Mouse (Mus musculus) left cerebral cortex, postnatal 10 days (tissue): ENCODE data around the gene Prr7. TPM values are rescaled to one million over a fixed set of nuclear protein-coding genes. Genes with fewer than 3 reads are reported as not detected.

Experiments used
- DNase-seq, 2 experiments: peaks; one replicate each; pipeline ENCODE4 v3.0.0; 2021 to 2022; ENCODE audit warnings: low spot score in 2 of 2, mixed read lengths in 1 of 2; ENCODE audit errors: extremely low spot score in 1 of 2
- intact Hi-C: fragments of 180-260 bp; cut with DNase I; formaldehyde crosslinking; loops from one replicate; pipeline ENCODE4 v1.15.1; 2025
- microRNA-seq: library from miRNA; unstranded; fragments of <30 nt; microRNA quantifications from one replicate; pipeline ENCODE4 v1.2.0, GENCODE M21; 2022
- total RNA-seq, 2 experiments: library from RNA; stranded (reverse); gene quantifications; 2 replicates each; pipeline ENCODE4 v1.2.3; 2021

Gene Prr7
- total RNA-seq, 2 experiments from 2014 or later, result 91.9 to 103 TPM

DNA sequence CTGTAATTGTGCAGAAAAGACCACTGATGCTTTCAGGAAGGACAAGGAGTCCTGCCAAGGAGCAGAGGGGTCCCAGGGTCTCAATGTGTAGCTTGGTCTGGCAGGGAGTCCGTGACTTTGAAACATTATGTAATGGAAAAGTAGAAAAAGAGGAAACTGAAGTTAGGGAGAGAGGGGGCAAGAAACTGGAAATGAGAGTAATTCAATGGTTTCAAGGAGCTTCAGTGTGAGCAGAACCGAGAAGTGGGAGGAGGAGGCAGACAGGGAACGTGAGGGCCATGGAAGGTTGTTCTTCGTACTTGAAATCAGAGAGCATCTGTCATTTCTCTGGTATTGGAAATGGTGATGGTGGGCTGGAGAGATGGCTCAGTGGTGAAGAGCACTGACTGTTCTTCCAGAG lies 55.5 kb downstream of the Prr7 start:
- no peak for DNase-seq
- intact Hi-C loops, result no loop called here

- intact Hi-C loops, result no loop called here
- DNase-seq, result no peak
Measured at GRCm38 (mm10) chr13:55522730-55523129, 58.7 kb downstream of the Prr7 start.

Small RNA genes lying within 50 kb of the gene (microRNA-seq; reads per million reads assigned to microRNA genes)
- gene Mir6943 (5.5 reads per million, percentile 19 among the genes with 10 or more reads in this experiment), gene Mir6944 (117 reads per million, percentile 58 among the genes with 10 or more reads in this experiment), gene Mir6945 (11.8 reads per million, percentile 33 among the genes with 10 or more reads in this experiment)

Other genes starting within 250 kb of the Prr7 start
- 100 to 1,000 TPM; 180 TPM for gene Prelid1, start 143.8 kb upstream of the Prr7 start, total RNA-seq
- gene Rab24, start 142.3 kb upstream of the Prr7 start, total RNA-seq, result 10 to 100 TPM; 63.2 to 65.7 TPM
- 1 to 10 TPM; 2.2 to 2.4 TPM for gene Mxd3, start 134.4 kb upstream of the Prr7 start, total RNA-seq
- gene Lman2, start 101.5 kb upstream of the Prr7 start, total RNA-seq, result 10 to 100 TPM; 38.3 to 42.6 TPM
- gene Rgs14, start 94.5 kb upstream of the Prr7 start, total RNA-seq, result 10 to 100 TPM; 19.3 to 20.6 TPM
- not detected for gene Slc34a1, start 66.1 kb upstream of the Prr7 start, total RNA-seq
- gene Pfn3, start 49.0 kb upstream of the Prr7 start, total RNA-seq, result under 1 TPM; 0.71 to 0.73 TPM
- under 1 TPM; 0.58 to 0.87 TPM for gene F12, start 37.5 kb upstream of the Prr7 start, total RNA-seq
- 10 to 100 TPM; 70.6 to 73.0 TPM for gene Grk6, start 19.2 kb upstream of the Prr7 start, total RNA-seq
- gene Dbn1, start 23.8 kb downstream of the Prr7 start, total RNA-seq, result 100 to 1,000 TPM; 350 to 366 TPM
- 10 to 100 TPM; 60.1 to 61.4 TPM for gene Pdlim7, start 49.4 kb downstream of the Prr7 start, total RNA-seq
- gene Dok3, start 65.0 kb downstream of the Prr7 start, total RNA-seq, result 1 to 10 TPM; 4.3 to 4.5 TPM
- 10 to 100 TPM; 42.0 to 43.4 TPM for gene Ddx41, start 72.4 kb downstream of the Prr7 start, total RNA-seq
- gene Fam193b, start 106.9 kb downstream of the Prr7 start, total RNA-seq, result 10 to 100 TPM; 65.8 to 67.6 TPM
- gene Tmed9, start 109.5 kb downstream of the Prr7 start, total RNA-seq, result 100 to 1,000 TPM; 118 to 120 TPM
- gene B4galt7, start 135.6 kb downstream of the Prr7 start, total RNA-seq, result 10 to 100 TPM; 24.9 to 25.5 TPM
- 10 to 100 TPM; 53.7 to 55.3 TPM for gene Caml, start 158.7 kb downstream of the Prr7 start, total RNA-seq
- 10 to 100 TPM; 44.2 to 45.2 TPM for gene Ddx46, start 170.8 kb downstream of the Prr7 start, total RNA-seq
- gene B230219D22Rik, start 228.9 kb downstream of the Prr7 start, total RNA-seq, result 10 to 100 TPM; 90.4 to 92.0 TPM